Mouse (Mus musculus) left cerebral cortex, postnatal 36 days (tissue): ENCODE measurements around the gene Lmln. TPM values are rescaled to one million over a fixed set of nuclear protein-coding genes. Genes with fewer than 3 reads are reported as not detected.
"Not testable (repeated sequence)": the region's sequence is repeated elsewhere in the genome, so short reads cannot be mapped to it uniquely, and the experiment has no call there.

Experiments used
- DNase-seq, 2 experiments: peaks; one replicate each; pipeline ENCODE4 v3.0.0; 2021 to 2022; ENCODE audit warnings: low spot score in 2 of 2, mixed read lengths in 1 of 2
- intact Hi-C: fragments of 180-260 bp; cut with DNase I; formaldehyde crosslinking; loops from one replicate; pipeline ENCODE4 v1.15.1; 2025
- total RNA-seq, 2 experiments: library from RNA; stranded (reverse); gene quantifications; 2 replicates each; pipeline ENCODE4 v1.2.3; 2021

The Lmln gene
- 10 to 100 TPM; 10.3 to 11.9 TPM for total RNA-seq

DNA sequence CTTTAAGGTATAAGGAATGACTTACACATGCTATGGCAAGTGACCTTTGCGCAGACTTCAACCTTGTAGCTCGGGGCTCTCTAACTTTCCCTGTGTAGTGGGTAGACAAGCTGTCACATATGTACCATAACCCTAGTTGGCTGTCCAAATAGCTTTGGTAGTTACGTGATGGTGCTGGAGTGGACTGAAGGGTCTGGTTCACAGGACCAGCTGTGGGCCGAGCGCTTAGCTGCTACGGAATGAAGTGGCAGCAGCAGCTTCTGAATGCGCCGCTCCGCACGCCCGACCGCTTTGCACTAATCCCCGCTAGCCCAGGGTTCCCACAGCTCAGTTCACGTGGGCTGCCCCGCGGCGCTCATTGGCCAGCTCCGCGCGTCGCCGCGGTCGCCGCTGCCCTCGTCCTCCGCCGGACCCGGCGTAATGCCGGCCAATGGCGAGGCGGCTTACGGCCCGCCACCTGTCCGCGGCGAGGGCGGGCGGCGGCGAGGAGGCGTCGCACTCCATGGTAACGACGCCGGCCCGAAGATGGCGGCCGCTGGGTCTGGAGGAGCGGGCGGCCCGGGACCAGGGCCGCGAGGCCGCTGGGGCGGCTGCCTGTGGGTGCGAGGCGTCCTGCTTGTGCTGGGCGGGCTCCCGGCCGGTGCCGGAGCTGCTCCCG, at the start of gene Lmln:
TSS of gene Lmln (plus strand) at position 498 of the 658 bp plus-strand sequence.
- intact Hi-C loops, result no loop called here

DNA sequence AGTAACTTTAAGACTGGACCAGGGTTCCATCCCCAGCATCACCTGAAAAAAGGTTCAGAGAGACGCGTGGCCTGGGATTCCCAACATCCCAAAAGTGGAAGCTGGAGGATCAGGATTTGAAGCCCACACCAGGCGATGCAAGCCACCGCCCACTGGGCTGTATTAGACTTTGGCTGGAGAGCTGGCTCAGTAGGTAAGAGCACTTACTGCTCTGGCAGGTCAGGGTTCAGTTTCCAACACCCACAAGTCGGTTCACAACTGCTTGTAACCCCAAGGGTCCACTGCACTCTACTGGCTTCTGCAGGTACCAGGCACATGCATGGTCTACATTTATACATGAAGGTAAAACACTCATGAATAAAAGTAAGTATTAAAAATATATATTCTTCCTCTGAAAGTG, 48.5 kb upstream of the Lmln start:
- no peak for DNase-seq
- intact Hi-C loops, result no loop called here

More for the DNA sequence above, at the start of gene Lmln:
- peak; percentile 89 to 93 for DNase-seq

DNA sequence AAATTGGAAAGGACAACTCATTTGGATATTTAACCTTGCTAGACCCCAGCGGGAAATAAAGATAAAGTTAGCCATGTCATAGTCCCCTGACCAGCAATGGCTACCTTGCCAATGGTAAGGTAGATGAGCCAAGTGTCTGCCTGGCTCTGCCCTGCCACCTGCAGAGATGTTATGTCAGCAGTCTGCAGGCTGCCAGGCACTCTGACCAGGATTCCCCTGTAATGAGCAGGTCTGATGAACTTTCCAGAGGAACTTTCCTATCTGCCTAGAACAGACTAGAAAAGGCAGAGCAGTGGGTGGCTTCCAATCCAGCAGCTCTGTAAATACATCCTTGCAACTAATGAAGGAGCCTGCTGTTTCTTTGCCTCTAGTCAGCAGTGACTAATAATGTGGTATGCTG, 47.4 kb upstream of the Lmln start:
- no peak for DNase-seq
- intact Hi-C loops, result no loop called here

DNA sequence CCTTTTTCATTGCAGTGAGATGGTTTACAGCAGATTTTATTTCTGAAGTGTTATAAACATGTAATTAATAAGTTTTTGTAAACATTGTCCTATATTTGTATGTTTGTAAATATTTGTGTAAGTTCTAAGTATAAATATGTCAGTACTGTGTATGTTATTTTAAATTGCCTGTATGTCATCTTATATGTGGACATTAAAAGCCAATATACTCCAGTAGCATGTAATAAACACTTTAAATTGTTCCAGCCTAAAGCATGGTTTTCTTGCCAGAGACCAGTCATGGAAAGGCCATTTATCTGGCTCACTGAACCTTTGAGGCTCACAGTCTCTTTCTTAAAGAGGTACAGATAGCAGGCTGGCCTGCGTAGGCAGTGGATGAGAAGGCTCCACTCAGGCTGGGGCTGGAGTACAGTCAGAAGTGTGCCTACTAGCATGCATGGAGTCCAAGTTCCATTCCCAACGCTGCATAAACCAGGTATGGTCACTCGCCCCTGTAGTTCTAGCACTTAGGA, 46.9 kb upstream of the Lmln start:
- intact Hi-C loops, result no loop called here

GRCm38 (mm10) chr16:33015986-33016385, 46.3 kb upstream of the Lmln start:
- intact Hi-C loops, result no loop called here
- no peak for DNase-seq

More for the DNA sequence above, 46.9 kb upstream of the Lmln start:
- DNase-seq, result no peak

- intact Hi-C loops, result no loop called here
- DNase-seq, result no peak
Observed at GRCm38 (mm10) chr16:33017677-33018349, 44.5 kb upstream of the Lmln start.

- DNase-seq, result no peak
- intact Hi-C loops, result no loop called here
Observed at GRCm38 (mm10) chr16:33019117-33019770, 43.1 kb upstream of the Lmln start.

GRCm38 (mm10) chr16:33021381-33021780, 40.9 kb upstream of the Lmln start:
- intact Hi-C loops, result no loop called here
- DNase-seq, result no peak

DNA sequence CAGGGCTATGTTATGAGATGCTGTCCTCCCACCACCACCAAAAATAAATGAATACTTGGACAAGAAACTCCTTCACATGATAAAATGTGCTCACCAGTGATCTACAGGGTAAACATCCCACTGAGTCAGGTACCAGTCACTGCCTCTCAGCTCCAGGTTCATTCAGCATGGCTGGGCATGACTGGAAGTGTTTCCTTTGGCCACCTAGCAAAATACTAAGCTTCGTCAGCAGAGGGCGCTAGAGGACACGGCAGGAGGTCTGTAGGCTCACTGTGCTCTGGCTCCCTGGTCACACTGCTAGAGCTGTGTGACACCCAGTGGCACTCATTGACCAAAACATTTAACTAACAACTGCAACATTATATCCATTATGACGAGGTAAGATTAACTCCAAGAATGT, 38.6 kb upstream of the Lmln start:
- DNase-seq, result peak; percentile 68 to 81
- intact Hi-C loops, result no loop called here

GRCm38 (mm10) chr16:33024456-33025104, 37.7 kb upstream of the Lmln start:
- intact Hi-C loops, result no loop called here
- no peak for DNase-seq

DNA sequence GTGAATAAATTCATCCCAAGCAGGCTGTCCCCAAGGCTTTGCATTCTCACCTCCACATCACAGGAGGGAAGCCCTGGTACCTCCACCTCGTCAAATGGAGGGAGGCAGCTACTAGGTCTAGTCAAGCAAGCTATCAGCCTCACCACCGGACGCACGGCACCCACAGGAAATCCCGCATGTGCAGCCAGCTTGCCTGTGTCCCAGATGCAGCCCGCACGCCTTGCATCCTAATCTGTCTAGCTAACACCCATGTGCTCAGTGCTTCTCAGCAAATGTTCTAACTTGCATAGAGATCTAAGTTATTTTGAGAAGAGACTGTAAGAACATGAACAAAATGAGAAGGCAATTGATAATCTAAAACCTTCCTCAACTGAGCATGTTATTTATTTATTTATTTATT, 36.0 kb upstream of the Lmln start:
- intact Hi-C loops, result no loop called here
- DNase-seq, result no peak

GRCm38 (mm10) chr16:33036006-33036405, 26.3 kb upstream of the Lmln start:
- no peak for DNase-seq
- intact Hi-C loops, result no loop called here

DNA sequence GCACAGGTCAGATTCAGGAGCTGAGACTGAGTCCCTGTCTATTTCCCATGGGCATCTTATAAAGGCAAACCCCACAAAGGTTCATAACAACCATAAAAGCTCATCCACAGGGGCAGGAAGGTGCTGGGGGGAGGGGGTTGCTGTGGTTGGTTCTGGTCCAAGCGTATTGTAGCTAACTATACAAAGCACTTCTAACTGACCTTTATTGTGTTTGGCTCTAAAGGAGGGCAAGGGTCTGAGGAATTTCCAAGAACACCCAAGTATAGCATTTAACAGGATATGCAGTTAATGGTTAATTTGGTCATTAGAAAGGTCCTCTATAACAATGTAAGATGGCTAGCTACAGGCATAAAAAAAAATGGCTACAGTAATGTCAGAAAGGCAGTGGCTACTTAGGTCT, 19.6 kb upstream of the Lmln start:
- intact Hi-C loops, result no loop called here
- no peak for DNase-seq

DNA sequence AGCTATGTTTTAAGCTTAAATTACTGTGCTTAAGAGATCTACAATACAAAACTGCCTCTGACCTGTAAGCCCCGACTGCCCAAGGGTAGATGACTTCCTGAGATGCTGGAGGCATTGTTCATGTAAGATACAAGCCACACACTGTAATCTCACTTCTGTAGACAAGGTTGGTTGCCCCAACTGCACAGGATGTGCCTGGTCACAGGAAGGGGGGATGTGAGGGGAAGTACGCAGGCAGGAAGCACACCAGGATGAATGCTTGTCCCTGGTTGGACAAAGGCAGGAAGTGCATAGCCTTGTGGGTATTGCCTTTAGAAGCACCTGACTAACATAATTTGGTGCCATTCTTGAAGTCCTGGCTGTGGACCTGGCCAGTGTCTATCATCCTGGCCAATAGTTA, 19.1 kb upstream of the Lmln start:
- intact Hi-C loops, result no loop called here
- no peak for DNase-seq

DNA sequence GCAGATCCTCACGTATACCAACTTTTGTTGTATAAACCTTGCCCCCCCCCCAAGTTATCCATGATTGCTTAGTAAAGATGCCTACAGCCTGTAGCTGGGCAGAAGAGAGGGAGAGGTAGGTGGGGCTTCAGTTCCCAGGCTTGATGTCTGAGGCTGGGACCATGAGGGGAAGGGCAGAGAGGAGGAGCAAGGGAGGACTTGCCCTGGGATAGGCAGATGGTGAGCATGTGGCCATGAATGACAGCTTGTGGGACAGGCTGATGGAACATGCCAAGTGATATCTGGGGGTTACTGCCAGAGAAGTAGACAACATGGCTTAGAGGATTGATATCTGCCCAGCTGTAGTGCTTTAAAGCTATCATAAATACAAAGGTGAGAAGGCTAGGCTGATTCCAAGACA, 14.3 kb upstream of the Lmln start:
- intact Hi-C loops, result no loop called here
- no peak for DNase-seq

- intact Hi-C loops, result no loop called here
- no peak for DNase-seq
Observed at GRCm38 (mm10) chr16:33048686-33049085, 13.6 kb upstream of the Lmln start.

- DNase-seq, result no peak
- intact Hi-C loops, result no loop called here
Observed at GRCm38 (mm10) chr16:33049809-33050208, 12.5 kb upstream of the Lmln start.

DNA sequence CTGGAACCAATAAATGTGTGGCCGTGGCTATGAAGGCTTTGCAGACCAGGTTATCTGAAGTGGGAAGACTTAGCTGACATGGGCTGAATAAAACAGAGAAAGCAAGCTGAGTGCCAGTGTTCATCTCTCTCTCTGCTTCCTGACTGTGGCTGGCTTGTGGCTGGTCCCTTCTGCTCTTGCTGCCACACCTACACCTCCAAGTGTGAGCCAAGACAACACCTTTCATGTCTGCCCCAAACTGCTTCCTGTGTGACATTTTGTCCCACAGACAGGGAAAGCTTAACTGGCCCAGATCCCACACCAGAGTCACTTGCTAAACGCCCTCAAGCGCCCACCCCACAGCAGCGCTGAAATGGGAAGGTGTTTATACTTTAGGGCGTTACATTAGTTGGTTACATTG, 9.2 kb upstream of the Lmln start:
- intact Hi-C loops, result no loop called here
- no peak for DNase-seq

GRCm38 (mm10) chr16:33054927-33055326, 7.4 kb upstream of the Lmln start:
- DNase-seq, intact Hi-C loops: not testable (repeated sequence)

GRCm38 (mm10) chr16:33055655-33056054, 6.7 kb upstream of the Lmln start:
- peak in 1 of 2 experiments; percentile 4 for DNase-seq
- intact Hi-C loops, result no loop called here
